Mouse (Mus musculus): Measurements from ENCODE around the gene Apom. TPM values are rescaled to one million over a fixed set of nuclear protein-coding genes. Genes with fewer than 3 reads are reported as not detected.
A peak's percentile ranks its signal among the peaks of the same experiment; 100 is the strongest.
"Not testable (repeated sequence)": the region's sequence is repeated elsewhere in the genome, so short reads cannot be mapped to it uniquely, and the experiment has no call there.

Gene Apom
- total RNA-seq, 4 experiments from 2014 or later, result 0.26 TPM; not detected in 3

GRCm38 (mm10) chr17:35127017-35127416 is 4.8 kb downstream of the Apom start:
- no peak for DNase-seq (ENCODE audit: low spot score)

GRCm38 (mm10) chr17:35126206-35126611 is 5.6 kb downstream of the Apom start, which contains the start of gene D17H6S53E:
TSS of gene D17H6S53E (plus strand) at chr17:35126373.
- peak; percentile 72 for DNase-seq (ENCODE audit: low spot score)

DNA sequence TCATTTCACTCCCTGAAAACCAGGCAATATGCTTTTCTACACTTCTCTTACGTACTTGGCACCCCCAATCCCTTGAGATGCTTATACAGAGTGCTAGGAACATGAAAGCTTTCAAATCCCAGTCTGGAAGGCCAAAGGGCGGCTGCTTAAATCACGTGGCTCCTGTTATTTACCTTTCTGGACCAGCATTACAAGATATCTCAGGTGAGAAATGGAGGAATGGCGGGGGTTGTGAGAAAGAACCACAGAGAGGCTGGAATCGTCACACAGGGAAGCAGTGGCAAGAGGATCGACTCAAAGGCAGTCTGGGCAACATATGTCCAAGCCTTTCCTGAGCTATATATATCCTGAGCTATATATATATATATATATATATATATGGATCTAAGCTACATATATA is 6.3 kb downstream of the Apom start:
- no peak for DNase-seq (ENCODE audit: low spot score)

DNA sequence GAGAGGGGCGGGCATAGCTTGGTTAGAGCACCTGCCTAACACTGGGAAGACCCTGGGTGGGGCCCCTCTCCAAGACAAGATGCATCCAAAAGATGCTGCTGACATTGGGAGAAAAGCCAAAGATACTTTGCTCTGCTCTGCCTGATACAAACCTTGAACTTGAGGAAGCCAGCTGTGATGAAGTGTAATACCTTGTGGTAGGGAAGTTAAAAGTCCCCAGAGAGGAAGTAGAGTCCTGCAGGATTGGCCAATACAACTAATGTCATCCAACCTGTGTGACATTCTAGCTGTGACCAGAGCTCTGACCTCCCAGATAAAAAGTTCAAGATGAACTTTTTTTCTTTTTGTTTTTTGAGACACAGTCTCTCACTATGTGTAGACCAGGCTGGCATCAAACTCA is 6.8 kb downstream of the Apom start:
- no peak for DNase-seq (ENCODE audit: low spot score)

DNA sequence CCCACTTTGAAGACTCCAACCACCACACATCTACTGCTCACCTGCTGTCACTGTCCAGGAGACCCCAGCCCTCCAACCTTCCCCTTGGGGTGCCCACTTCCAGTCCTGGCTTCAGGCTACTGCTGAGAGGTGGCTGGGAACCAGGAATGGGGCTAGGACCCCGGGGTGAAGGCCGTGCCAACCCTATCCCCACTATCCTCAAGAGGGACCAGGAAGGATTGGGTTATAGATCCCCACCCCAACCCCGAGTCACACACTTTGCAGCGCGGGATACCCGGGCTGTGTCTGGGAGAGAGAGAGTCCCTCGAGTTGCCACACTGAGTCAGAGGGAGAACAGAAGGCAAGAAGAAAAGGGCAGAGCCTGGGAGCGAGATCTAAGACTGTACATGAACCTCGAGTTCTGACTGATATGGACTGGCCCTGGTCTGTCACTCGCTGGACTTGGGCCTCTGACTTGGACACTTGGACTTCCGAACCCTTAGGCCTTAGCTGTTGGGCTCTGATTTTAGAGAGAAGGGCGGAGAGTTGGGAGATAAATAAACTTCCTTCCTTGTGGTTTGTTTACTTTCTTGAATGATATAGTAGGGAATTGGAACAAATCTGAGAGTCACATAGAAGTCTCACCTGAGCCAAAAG is 7.5 kb downstream of the Apom start:
- not testable (repeated sequence) for DNase-seq (ENCODE audit: low spot score)

- DNase-seq (ENCODE audit: low spot score), result not testable (repeated sequence)
Measured at GRCm38 (mm10) chr17:35123287-35123686, 8.6 kb downstream of the Apom start.

GRCm38 (mm10) chr17:35121871-35122303 is 10.0 kb downstream of the Apom start, which contains the start of gene Csnk2b:
TSS of gene Csnk2b (minus strand) at chr17:35122053.
- DNase-seq (ENCODE audit: low spot score), result peak; percentile 36

- DNase-seq (ENCODE audit: low spot score), result peak; percentile 98
Measured at GRCm38 (mm10) chr17:35121143-35121799, 10.6 kb downstream of the Apom start, which contains the start of gene Gpank1. TSS of gene Gpank1 (plus strand) at chr17:35121455.

- DNase-seq (ENCODE audit: low spot score), result peak; percentile 16
Measured at GRCm38 (mm10) chr17:35120745-35121142, 11.1 kb downstream of the Apom start.

DNA sequence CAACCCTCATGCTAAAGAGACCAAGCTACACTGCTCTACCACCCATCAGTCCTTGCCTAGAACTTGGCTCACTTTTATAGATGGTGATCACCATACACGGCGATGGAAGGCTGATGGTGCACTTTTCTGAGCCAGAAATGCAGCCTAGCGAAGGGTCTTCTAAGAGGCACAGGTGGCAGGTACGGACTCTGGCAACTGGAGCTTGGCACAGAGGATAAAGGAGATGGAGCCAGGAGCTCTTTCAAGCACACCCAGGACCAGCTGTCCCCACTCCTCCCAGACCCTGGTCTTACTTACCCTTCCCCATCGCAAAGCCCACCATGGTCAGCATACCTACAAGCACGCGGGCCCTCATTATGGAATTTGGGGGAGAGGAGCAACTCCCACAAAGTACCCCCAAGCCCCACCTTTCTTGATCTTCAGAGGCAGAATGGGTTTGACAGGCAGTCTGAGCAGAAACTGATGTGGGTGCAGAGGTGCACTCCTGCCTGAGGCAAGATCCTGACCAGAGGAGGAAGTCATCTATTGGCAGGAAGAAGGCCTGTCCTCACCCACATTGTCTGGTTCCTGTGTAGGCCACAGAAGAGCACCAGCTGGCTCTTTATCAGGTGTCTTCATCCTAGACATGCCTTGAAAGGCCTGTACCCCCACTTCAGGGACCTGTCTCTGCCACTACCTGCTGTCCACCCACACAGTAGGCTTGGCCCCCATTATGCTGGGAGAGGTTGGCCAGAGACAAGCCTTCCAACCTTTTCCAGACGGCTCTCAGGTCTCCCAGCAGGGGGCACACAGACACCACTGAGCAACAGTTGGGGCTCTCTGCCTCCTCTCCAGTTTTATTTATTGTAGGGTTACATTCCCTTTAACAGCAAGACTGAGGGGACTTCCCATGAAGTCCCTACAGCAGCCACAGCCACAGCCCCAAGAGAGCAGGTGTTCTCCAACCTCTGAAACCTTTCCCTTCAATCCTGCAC is 16.5 kb downstream of the Apom start, which contains the start of gene Ly6g5b:
Ly6g5b (minus strand) TSS at position 383 of the 974 bp plus-strand sequence.
- no peak for DNase-seq (ENCODE audit: low spot score)

- DNase-seq (ENCODE audit: low spot score), result no peak
Measured at GRCm38 (mm10) chr17:35111774-35112173, 20.1 kb downstream of the Apom start.

GRCm38 (mm10) chr17:35108097-35108496 is 23.8 kb downstream of the Apom start, which contains the start of gene Ly6g5c:
TSS of gene Ly6g5c (plus strand) at chr17:35108279.
- DNase-seq (ENCODE audit: low spot score), result no peak

GRCm38 (mm10) chr17:35106522-35106921 is 25.3 kb downstream of the Apom start:
- DNase-seq (ENCODE audit: low spot score), result no peak

- DNase-seq (ENCODE audit: low spot score), result no peak
Measured at GRCm38 (mm10) chr17:35105740-35106389, 26.0 kb downstream of the Apom start.

DNA sequence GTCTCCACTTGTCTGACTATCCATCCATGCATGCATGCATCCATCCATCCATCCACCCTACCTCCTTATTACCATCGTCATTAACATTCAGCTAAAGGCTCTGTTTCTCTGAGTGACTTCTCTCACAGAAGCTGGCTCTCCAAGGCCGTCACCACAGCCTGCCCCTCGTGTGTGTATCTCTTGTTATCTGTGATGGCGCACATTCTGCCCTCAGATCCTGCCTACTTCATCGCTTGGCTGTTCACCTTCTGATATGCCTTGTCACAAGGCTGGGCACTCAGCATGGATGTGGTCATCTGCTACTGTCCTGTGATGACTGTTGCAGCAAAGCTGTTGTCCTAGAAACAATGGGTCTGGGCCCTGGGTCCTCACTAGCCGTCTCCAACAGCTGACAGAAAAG is 27.1 kb downstream of the Apom start:
- DNase-seq (ENCODE audit: low spot score), result no peak

GRCm38 (mm10) chr17:35104079-35104478 is 27.8 kb downstream of the Apom start:
- DNase-seq (ENCODE audit: low spot score), result no peak

GRCm38 (mm10) chr17:35103221-35103690 is 28.6 kb downstream of the Apom start:
- DNase-seq (ENCODE audit: low spot score), result no peak

DNA sequence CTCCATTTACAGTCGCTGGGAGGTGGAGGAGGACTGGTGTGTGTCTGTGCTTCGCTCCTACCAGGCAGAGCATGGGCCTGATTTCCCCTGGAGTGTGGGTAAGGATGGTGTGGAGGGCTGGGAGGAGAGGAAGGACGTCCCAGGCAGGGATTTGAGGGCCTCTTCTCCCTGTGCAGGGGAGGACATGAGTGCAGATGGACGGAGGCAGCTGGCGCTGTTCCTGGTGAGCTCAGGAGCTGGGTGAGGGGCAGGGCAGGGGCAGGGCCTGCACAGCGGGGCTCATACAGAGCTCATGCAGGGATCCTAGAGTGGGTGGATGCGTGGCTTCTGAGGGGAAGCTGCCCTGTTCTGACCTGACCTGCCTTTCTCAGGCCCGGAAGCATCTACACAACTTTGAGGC is 29.6 kb downstream of the Apom start:
- DNase-seq (ENCODE audit: low spot score), result no peak

DNA sequence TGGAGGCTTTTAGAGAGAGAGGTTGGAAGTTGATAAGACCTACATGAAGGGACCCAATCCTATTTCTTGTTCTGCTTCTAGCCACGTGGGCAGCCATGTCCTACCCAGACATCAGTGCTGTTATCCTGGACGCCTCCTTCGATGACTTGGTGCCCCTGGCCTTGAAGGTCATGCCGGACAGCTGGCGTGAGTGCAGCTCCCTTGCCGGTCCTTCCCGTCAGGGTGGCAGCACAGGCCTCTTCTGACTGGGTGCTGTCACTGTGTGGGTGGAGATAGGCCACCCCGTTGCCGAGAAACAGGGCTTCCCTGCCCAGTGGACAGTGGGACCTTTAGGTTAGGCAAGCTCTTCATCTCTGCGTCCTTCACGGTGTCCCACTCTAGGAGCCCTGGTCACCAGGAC is 30.7 kb downstream of the Apom start:
- no peak for DNase-seq (ENCODE audit: low spot score)

GRCm38 (mm10) chr17:35100196-35100765 is 31.6 kb downstream of the Apom start:
- no peak for DNase-seq (ENCODE audit: low spot score)
